Mouse (Mus musculus) heart, postnatal 14 days (tissue): ENCODE measurements around the gene Fli1. TPM values are rescaled to one million over a fixed set of nuclear protein-coding genes. Genes with fewer than 3 reads are reported as not detected.
A peak's percentile ranks its signal among the peaks of the same experiment; 100 is the strongest.

ENCODE experiments used
- DNase-seq, 2 experiments: peaks; one replicate each; pipeline ENCODE4 v3.0.0; 2021 to 2022
- intact Hi-C: fragments of 180-260 bp; cut with DNase I; formaldehyde crosslinking; loops from one replicate; pipeline ENCODE4 v1.15.1; 2025
- total RNA-seq, 2 experiments: library from RNA; stranded (reverse); gene quantifications; 2 replicates each; pipeline ENCODE4 v1.2.3; 2021

Fli1 gene
- total RNA-seq, 2 experiments from 2014 or later = 37.0 to 41.0 TPM

DNA sequence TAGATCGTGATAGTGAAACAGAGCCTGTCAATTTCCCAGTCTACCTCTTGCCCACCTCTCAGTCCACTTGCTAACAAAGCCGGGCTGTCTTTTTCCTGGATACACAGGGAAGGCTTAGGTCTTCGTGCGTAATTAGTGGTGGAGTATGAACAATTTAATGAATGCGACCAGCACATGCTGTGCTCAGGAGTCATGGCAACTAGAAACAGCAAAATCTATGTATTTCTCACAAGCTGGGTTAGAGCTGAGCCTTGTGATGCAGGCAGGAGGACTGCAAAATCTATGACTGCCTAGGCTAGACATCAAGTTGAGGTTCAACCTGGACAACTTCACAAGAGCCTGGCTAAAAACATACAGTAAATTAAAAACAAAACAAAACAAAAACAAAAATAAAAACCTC lies 12.5 kb downstream of the Fli1 start:
- intact Hi-C loops = no loop called here
- no peak for DNase-seq

DNA sequence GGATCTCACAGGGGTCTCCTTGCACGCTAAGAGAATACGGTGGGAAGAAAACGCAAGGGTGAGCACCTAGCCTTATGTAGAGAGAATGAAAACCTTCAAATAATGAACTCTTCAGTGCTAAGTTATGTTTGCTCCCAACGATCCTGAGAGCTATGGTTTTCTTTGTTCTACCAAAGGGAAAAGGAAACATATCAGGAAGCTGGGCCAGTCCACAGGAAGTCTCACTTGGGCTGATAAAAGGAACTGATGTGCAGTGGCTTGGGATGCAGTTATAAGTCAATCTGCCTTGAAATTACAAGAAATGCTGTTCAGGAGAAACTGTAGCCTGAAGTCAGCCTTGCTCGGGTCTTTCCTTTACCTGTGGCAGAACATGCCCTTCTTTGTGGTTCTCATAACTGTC lies 13.1 kb downstream of the Fli1 start:
- intact Hi-C loops = no loop called here
- no peak for DNase-seq

DNA sequence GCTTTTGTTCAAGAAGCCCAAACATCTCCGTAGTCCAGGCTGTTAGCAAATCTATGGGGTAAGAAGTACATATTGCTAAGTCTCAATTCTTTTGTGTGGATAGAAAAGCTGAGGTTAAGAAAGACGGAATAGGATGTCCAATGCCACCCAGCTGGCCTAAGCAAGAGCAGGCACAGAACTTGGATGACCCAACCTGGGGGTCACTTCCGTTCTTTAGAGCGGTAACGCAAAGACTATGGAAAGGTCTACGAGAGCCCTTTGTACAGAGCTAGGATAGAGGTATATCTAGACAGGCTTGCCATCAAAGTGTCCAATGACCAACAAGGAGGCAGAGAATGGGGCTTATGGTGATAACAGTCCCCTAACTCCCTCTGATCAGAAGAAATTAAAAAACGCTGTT lies 15.3 kb downstream of the Fli1 start:
- DNase-seq = no peak
- intact Hi-C loops = no loop called here

DNA sequence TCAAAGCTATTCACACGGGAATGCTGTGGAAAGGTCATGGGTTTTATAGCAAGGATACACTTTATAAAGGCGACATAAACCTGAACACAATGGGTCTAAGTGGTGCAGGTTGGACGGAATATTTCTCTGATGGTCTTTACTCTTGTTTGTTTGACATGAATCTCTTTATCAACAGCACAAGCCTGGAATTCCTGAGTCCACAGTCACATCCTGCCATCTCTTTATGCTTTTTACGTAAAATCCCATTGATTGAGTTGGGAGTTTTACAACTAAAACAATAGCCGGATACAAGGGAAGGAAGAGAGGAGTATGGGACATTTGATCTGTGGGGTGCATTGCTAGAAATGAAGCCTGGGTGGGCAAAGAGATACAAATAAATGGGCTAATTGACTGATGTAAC lies 16.9 kb downstream of the Fli1 start:
- intact Hi-C loops = no loop called here
- DNase-seq = no peak

DNA sequence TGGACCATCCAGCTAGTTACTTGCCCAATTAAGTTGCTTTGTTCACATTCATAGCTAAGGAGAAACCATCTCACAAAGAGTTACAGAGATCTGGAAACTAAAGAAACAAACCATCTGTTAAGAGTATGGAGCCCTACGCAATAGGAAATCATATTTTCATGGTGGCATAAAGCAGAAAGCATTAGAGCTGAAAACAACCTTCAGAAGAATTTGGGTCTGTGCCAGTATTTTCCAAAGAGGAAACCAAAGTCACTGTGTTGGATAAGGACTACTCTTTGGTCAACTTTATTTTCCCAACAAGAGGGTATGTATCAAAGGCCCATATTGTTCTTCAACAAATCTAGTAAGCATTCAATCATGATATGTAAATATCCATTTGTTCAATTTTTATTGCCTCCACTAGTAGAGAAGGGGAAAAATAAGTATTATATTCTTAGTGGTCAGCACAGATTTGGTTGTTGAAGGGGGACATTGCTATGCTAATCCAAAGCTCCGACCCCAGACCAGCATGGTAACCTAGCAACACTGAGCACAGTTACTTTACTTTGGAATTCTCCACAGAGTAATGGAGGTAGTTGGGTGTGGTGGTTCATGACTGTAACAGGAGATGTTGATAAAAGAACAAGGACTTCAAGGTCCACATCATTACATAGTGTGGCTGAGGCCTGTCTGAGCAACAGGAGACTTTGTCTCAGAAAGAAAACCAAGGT lies 20.0 kb downstream of the Fli1 start:
- no peak for DNase-seq
- intact Hi-C loops = no loop called here

DNA sequence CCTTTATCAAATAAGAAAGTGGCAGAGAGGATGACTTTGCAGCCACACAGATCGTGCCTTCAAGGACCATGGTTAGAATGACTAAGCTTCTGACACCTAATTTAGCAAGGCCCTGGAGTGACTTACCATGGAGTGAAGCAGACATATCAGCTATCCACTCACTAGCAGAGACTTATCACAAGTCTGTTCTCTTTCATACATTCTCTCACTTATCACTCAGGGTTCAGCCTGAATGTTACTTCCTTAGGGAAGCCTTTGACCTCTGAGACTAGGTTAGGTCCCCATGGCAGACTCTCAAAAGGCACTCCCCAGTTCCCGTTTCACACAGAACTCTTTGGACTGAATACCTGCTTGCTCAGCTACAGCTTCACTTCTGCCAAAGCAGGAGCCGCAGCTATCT lies 21.3 kb downstream of the Fli1 start:
- intact Hi-C loops = no loop called here
- DNase-seq = peak in 1 of 2 experiments; percentile 5

GRCm38 (mm10) chr9:32520821-32521220 lies 21.8 kb downstream of the Fli1 start:
- DNase-seq = no peak
- intact Hi-C loops = no loop called here

- DNase-seq = no peak
- intact Hi-C loops = loop anchor here (2.0 kb wide), 1 partner anchor 19 kb away; no protein-coding TSS in a partner anchor
Observed at GRCm38 (mm10) chr9:32519101-32520051, 23.3 kb downstream of the Fli1 start.

DNA sequence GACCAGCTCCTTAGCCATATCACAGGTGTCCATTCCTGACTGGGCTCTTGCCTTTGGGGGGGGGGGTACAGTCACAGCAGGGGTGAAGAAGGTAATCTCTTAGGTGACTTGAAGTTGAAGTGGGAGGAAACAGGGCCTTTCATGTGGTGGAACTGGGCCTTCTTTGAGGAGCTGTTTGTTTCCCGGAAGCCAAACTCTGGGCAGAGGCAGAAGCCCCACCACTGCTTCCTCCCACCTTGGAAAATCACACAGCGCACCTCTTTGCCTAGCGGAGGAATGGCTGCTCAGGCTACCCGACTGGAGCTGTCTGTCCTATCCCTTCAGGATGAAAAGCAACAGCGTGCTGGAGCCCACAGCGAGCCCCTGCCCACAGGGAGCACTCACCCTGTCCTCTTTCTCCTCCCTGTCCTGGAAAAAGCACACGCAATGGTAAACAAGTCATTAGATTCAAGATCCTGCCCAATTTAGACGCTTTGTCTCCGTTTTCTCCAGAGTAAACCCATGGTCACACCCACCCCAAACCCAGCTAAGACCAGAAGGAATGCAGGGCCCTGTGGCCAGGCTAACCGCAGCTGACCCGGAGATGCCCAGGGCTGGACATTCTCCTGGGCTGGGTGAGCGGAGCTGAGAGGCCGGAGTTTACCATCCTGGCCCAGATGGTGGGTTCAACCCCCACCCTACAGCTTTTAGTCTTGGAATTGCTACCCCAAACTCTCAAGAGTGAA lies 24.1 kb downstream of the Fli1 start:
- intact Hi-C loops = loop anchor here (2.0 kb wide), 1 partner anchor 18 kb away; no protein-coding TSS in a partner anchor
- DNase-seq = no peak

GRCm38 (mm10) chr9:32516691-32517090 lies 26.0 kb downstream of the Fli1 start:
- peak in 1 of 2 experiments; percentile 42 for DNase-seq

DNA sequence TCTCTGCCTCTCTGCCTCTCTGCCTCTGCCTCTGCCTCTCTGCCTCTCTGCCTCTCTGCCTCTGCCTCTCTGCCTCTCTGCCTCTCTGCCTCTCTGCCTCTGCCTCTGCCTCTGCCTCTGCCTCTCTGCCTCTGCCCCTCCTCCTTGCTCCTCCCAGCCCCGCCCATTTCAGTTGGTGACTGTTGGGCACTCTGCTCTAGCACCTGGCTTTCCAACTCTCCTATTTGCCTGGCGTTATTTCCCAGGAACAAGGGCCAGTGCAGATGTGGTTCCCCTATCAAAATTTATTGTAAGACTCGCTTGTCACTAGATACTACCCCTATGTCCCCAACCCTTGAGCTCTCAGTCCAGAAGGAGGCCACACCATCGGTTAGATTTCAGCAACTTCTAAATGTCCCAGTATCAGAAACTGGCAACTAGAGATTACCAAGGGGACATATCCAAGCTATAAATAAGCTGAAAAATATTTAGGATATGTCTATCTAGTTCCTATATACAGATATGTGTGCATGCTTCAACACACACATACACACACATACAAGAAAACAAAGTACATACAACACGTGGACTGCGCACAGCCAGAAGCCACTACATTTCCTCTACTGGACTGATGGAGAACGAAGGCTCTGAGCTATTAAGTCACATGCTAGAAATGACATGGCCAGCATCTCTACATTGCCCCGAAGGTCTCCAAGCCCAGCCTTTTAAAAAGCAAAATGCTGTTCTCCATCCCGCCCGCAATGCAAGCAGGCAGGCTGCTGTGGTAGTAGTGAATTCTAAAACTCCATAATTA lies 26.6 kb downstream of the Fli1 start:
- no peak for DNase-seq
- intact Hi-C loops = no loop called here

More at GRCm38 (mm10) chr9:32516691-32517090, 26.0 kb downstream of the Fli1 start:
- intact Hi-C loops = loop anchor here (1.0 kb wide), 1 partner anchor 25 kb away; no protein-coding TSS in a partner anchor

DNA sequence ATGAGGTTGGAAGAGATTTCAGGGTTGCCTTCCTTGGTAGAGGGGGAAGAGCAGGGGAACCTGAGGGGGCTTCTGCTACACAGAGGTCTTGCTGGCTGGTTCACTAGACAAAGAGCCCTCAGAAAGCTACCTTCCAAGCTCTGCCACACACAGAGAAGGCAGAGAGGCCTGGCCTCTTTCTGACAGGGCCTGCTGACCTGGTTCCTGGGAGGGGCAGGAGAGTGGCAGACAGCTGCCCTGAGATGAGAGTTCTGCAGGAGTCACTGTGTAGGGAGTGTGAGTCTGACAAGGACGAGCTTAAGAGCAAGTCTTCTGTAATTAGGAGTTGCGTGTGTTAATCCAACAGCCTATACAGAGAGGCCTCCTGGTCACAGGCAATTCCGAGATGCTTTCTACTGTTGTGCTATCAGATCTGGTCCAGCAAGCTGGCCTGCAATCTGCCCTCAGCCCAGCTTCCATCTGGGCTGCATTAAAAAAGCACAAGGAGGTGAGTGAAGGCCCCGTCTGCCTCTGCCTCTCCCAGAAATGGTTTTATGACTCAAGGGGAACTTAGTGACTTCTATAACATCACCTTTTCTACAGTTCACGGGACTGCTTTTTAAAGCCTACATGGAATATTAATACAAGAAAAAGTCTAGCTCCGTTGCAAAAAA lies 28.1 kb downstream of the Fli1 start:
- DNase-seq = no peak
- intact Hi-C loops = no loop called here

GRCm38 (mm10) chr9:32513471-32513870 lies 29.2 kb downstream of the Fli1 start:
- no peak for DNase-seq

GRCm38 (mm10) chr9:32510454-32511263 lies 32.0 kb downstream of the Fli1 start:
- DNase-seq = no peak
- intact Hi-C loops = no loop called here

More at GRCm38 (mm10) chr9:32513471-32513870, 29.2 kb downstream of the Fli1 start:
- intact Hi-C loops = no loop called here

DNA sequence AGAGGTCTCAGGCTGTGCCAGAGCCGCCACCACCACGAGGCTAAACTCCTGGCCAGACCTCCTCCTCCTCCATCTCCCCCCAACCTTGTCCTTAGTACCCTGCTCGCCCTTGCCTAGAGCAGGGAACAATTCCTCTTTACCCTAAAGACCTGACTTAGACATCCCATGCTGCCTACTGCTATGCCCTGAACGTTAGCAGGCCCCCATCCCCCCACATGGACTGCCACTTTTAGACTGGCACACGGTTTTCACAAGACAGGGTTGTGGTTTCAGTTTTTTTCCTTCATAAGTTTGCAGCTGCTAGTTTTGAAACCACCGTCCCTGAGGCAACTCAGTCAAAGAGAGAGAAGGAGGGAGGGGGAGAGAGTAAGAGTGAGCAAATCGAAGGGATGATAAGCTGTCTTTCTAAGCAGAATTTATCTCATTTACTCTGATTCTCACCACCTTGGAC lies 32.9 kb downstream of the Fli1 start:
- DNase-seq = no peak
- intact Hi-C loops = no loop called here

GRCm38 (mm10) chr9:32508648-32509047 lies 34.0 kb downstream of the Fli1 start:
- no peak for DNase-seq
- intact Hi-C loops = no loop called here

GRCm38 (mm10) chr9:32508118-32508517 lies 34.5 kb downstream of the Fli1 start:
- DNase-seq = no peak
- intact Hi-C loops = no loop called here
